Mouse (Mus musculus) cerebellum, adult 2 months (tissue): ENCODE measurements at regions not wholly inside any gene's neighbourhood (a gene's known extent, or its start where the extent isn't known, plus 50 kb on each side); places are given as distances from the start of the nearest gene placed in this dataset.

Experiments
- CTCF ChIP-seq: fragments of 200-500 bp; IDR thresholded peaks from 2 replicates; pipeline ENCODE4 v1.5.1; 2011; ENCODE audit warnings: low read depth, mild to moderate bottlenecking, control low read depth, low read length, moderate library complexity, borderline replicate concordance; ENCODE audit not compliant: insufficient read depth
- POLR2A ChIP-seq: fragments of 200-500 bp; IDR thresholded peaks from 2 replicates; pipeline ENCODE4 v1.6.1; 2011; ENCODE audit warnings: low read length, control low read depth, borderline replicate concordance; ENCODE audit not compliant: insufficient read depth

GRCm38 (mm10) chr4:153854748-153855092 is 102.3 kb upstream of the A430005L14Rik start:
- TF ChIP-seq CTCF (no peak), POLR2A (no peak)
